Mouse (Mus musculus): ENCODE measurements around the gene Sorcs2. TPM values are rescaled to one million over a fixed set of nuclear protein-coding genes. Genes with fewer than 3 reads are reported as not detected.

Gene Sorcs2
- polyA plus RNA-seq, 1 experiment from 2014 or later, result 3.1 TPM

- peaks cover 2% of the 10 kb centered on the region; the same call in 1 of the 2 replicates for H3K4me1 ChIP-seq (replicated peaks; ENCODE audit: control insufficient read depth, insufficient read depth)
- H3K4me2 ChIP-seq (replicated peaks; ENCODE audit: low read depth), result no peak overlapping the region
- WGBS, result 77% methylated on average over 6 of the region's 6 CpGs
- H3K9me3 ChIP-seq (ENCODE audit: control insufficient read depth, low read length), result no peaks in the 10 kb centered on the region
- H3K4me3 ChIP-seq (ENCODE audit: low read depth, low read length), result no peak overlapping the region
- H3K27ac ChIP-seq (replicated peaks), result no peak overlapping the region
- no peak for TF ChIP-seq EP300 (optimal IDR thresholded peaks at IDR 0.05)
- no peaks in the 10 kb centered on the region for H3K36me3 ChIP-seq (ENCODE audit: control insufficient read depth, insufficient read depth, low read length)
- H3K9ac ChIP-seq (ENCODE audit: low read length), result no peak overlapping the region
- peak; percentile 59; the same call in 1 of the 2 replicates for ATAC-seq (ENCODE audit: low FRiP score, low TSS enrichment)
- no peak for DNase-seq (ENCODE audit: low spot score)
- no peaks in the 10 kb centered on the region for H3K27me3 ChIP-seq (ENCODE audit: control insufficient read depth, insufficient read depth, low read length)
These were observed 356.2 kb downstream of the Sorcs2 start for GRCm38 (mm10) chr5:36041756-36042155.

- TF ChIP-seq EP300 (optimal IDR thresholded peaks at IDR 0.05), result no peak
- no peak for TF ChIP-seq CTCF (IDR thresholded peaks at IDR 0.05; ENCODE audit: low read depth)
- 0 out of 2 replicates have a peak overlapping the region, but pooled peaks have one; percentile 18 for H3K27ac ChIP-seq (replicated peaks)
- no peaks in the 10 kb centered on the region for H3K27me3 ChIP-seq (ENCODE audit: control insufficient read depth, insufficient read depth, low read length)
- ATAC-seq (ENCODE audit: low FRiP score, low TSS enrichment) (no peak), DNase-seq (ENCODE audit: low spot score) (no peak)
- no peaks in the 10 kb centered on the region for H3K9me3 ChIP-seq (ENCODE audit: control insufficient read depth, low read length)
- no peak overlapping the region for H3K4me3 ChIP-seq (ENCODE audit: low read depth, low read length)
- peak overlapping the region; percentile 43; the same call in 1 of the 2 replicates for H3K9ac ChIP-seq (ENCODE audit: low read length)
- H3K36me3 ChIP-seq (ENCODE audit: control insufficient read depth, insufficient read depth, low read length), result no peaks in the 10 kb centered on the region
- H3K4me2 ChIP-seq (replicated peaks; ENCODE audit: low read depth), result no peak overlapping the region
- H3K4me1 ChIP-seq (replicated peaks; ENCODE audit: control insufficient read depth, insufficient read depth), result peaks cover 2% of the 10 kb centered on the region; the same call in 1 of the 2 replicates
These were observed 356.7 kb downstream of the Sorcs2 start for GRCm38 (mm10) chr5:36041236-36041562.

GRCm38 (mm10) chr5:36040398-36041235, 357.3 kb downstream of the Sorcs2 start:
- Histone ChIP-seq H3K27me3 (ENCODE audit: control insufficient read depth, insufficient read depth, low read length) (no peaks in the 10 kb centered on the region), H3K36me3 (ENCODE audit: control insufficient read depth, insufficient read depth, low read length) (no peaks in the 10 kb centered on the region), H3K4me3 (ENCODE audit: low read depth, low read length) (no peak overlapping the region), H3K9ac (ENCODE audit: low read length) (peak overlapping the region; percentile 43; the same call in 1 of the 2 replicates), H3K4me2 (replicated peaks; ENCODE audit: low read depth) (no peak overlapping the region), H3K27ac (replicated peaks) (0 out of 2 replicates have a peak overlapping the region, but pooled peaks have one; percentile 18), H3K4me1 (replicated peaks; ENCODE audit: control insufficient read depth, insufficient read depth) (peaks cover 2% of the 10 kb centered on the region; the same call in 1 of the 2 replicates), H3K9me3 (ENCODE audit: control insufficient read depth, low read length) (no peaks in the 10 kb centered on the region)
- DNase-seq (ENCODE audit: low spot score) (peak; percentile 24), ATAC-seq (ENCODE audit: low FRiP score, low TSS enrichment) (0 out of 2 replicates have a peak, but pooled peaks have one; percentile 25)
- no peak for TF ChIP-seq EP300 (optimal IDR thresholded peaks at IDR 0.05)
- TF ChIP-seq CTCF (IDR thresholded peaks at IDR 0.05; ENCODE audit: low read depth), result no peak
- 40% methylated on average over 13 of the region's 13 CpGs for WGBS

GRCm38 (mm10) chr5:36039596-36039995, 358.3 kb downstream of the Sorcs2 start:
- Histone ChIP-seq H3K9me3 (ENCODE audit: control insufficient read depth, low read length) (no peaks in the 10 kb centered on the region), H3K4me1 (replicated peaks; ENCODE audit: control insufficient read depth, insufficient read depth) (peaks cover 2% of the 10 kb centered on the region; the same call in 1 of the 2 replicates), H3K36me3 (ENCODE audit: control insufficient read depth, insufficient read depth, low read length) (no peaks in the 10 kb centered on the region), H3K9ac (ENCODE audit: low read length) (no peak overlapping the region), H3K4me3 (ENCODE audit: low read depth, low read length) (no peak overlapping the region), H3K27me3 (ENCODE audit: control insufficient read depth, insufficient read depth, low read length) (no peaks in the 10 kb centered on the region), H3K4me2 (replicated peaks; ENCODE audit: low read depth) (no peak overlapping the region), H3K27ac (replicated peaks) (no peak overlapping the region)
- TF ChIP-seq EP300 (optimal IDR thresholded peaks at IDR 0.05), result no peak
- TF ChIP-seq CTCF (IDR thresholded peaks at IDR 0.05; ENCODE audit: low read depth), result no peak
- DNase-seq (ENCODE audit: low spot score), result no peak
- no peak for ATAC-seq (ENCODE audit: low FRiP score, low TSS enrichment)
- WGBS, result 94% methylated on average over 5 of the region's 5 CpGs

GRCm38 (mm10) chr5:36033531-36034426, 364.2 kb downstream of the Sorcs2 start:
- Histone ChIP-seq H3K4me3 (ENCODE audit: low read depth, low read length) (no peak overlapping the region), H3K36me3 (ENCODE audit: control insufficient read depth, insufficient read depth, low read length) (no peaks in the 10 kb centered on the region; the same call in 1 of the 2 replicates), H3K9ac (ENCODE audit: low read length) (no peak overlapping the region), H3K4me1 (replicated peaks; ENCODE audit: control insufficient read depth, insufficient read depth) (no peaks in the 10 kb centered on the region), H3K27ac (replicated peaks) (no peak overlapping the region), H3K9me3 (ENCODE audit: control insufficient read depth, low read length) (no peaks in the 10 kb centered on the region), H3K4me2 (replicated peaks; ENCODE audit: low read depth) (no peak overlapping the region), H3K27me3 (ENCODE audit: control insufficient read depth, insufficient read depth, low read length) (no peaks in the 10 kb centered on the region)
- peak; percentile 60 for ATAC-seq (ENCODE audit: low FRiP score, low TSS enrichment)
- TF ChIP-seq CTCF (IDR thresholded peaks at IDR 0.05; ENCODE audit: low read depth) (peak; percentile 91), EP300 (optimal IDR thresholded peaks at IDR 0.05) (no peak)
- DNase-seq (ENCODE audit: low spot score), result peak; percentile 45
- 52% methylated on average over 8 of the region's 8 CpGs for WGBS

Data from stomach, postnatal 0 days (tissue).